Mouse (Mus musculus): ENCODE results near the gene Arhgap21.
A peak's percentile ranks its signal among the peaks of the same experiment; 100 is the strongest.

The Arhgap21 gene

GRCm38 (mm10) chr2:20888751-20889150, 79.9 kb downstream of the Arhgap21 start:
- DNase-seq, result no peak

- DNase-seq, result no peak
These were observed 85.4 kb downstream of the Arhgap21 start for GRCm38 (mm10) chr2:20883288-20883687.

- DNase-seq, result no peak
These were observed 88.6 kb downstream of the Arhgap21 start for GRCm38 (mm10) chr2:20879877-20880605.

GRCm38 (mm10) chr2:20874621-20875020, 94.1 kb downstream of the Arhgap21 start:
- DNase-seq, result no peak

- DNase-seq, result no peak
These were observed 99.3 kb downstream of the Arhgap21 start for GRCm38 (mm10) chr2:20869212-20869965.

- no peak for DNase-seq
These were observed 100.6 kb downstream of the Arhgap21 start for GRCm38 (mm10) chr2:20868052-20868451.

- no peak for DNase-seq
These were observed 102.9 kb downstream of the Arhgap21 start for GRCm38 (mm10) chr2:20865795-20866194.

- DNase-seq, result no peak
These were observed 104.1 kb downstream of the Arhgap21 start for GRCm38 (mm10) chr2:20864569-20864968.

GRCm38 (mm10) chr2:20860756-20861155, 107.9 kb downstream of the Arhgap21 start:
- no peak for DNase-seq

GRCm38 (mm10) chr2:20849346-20849745, 119.3 kb downstream of the Arhgap21 start:
- no peak for DNase-seq

- no peak for DNase-seq
These were observed 136.9 kb downstream of the Arhgap21 start for GRCm38 (mm10) chr2:20831608-20832406.

- no peak for DNase-seq
These were observed 137.8 kb downstream of the Arhgap21 start for GRCm38 (mm10) chr2:20830882-20831281.

GRCm38 (mm10) chr2:20826258-20826657, 142.4 kb downstream of the Arhgap21 start:
- no peak for DNase-seq

GRCm38 (mm10) chr2:20818226-20818625, 150.5 kb downstream of the Arhgap21 start:
- DNase-seq, result no peak

GRCm38 (mm10) chr2:20813986-20814385, 154.7 kb downstream of the Arhgap21 start:
- no peak for DNase-seq

- DNase-seq, result peak; percentile 13 to 46
These were observed 157.2 kb downstream of the Arhgap21 start for GRCm38 (mm10) chr2:20811506-20811905.

GRCm38 (mm10) chr2:20801236-20801890, 167.3 kb downstream of the Arhgap21 start:
- no peak for DNase-seq
